Mouse (Mus musculus) frontal cortex, adult (tissue): ENCODE data around the gene Itgb6.

ENCODE experiments used
- ATAC-seq: cut with Nextera tagmentation; 2 replicates; pipeline ENCODE4 v1.9.2; 2017; ENCODE audit warnings: mild to moderate bottlenecking, moderate library complexity, mixed read lengths; ENCODE audit not compliant: low TSS enrichment

Gene Itgb6

DNA sequence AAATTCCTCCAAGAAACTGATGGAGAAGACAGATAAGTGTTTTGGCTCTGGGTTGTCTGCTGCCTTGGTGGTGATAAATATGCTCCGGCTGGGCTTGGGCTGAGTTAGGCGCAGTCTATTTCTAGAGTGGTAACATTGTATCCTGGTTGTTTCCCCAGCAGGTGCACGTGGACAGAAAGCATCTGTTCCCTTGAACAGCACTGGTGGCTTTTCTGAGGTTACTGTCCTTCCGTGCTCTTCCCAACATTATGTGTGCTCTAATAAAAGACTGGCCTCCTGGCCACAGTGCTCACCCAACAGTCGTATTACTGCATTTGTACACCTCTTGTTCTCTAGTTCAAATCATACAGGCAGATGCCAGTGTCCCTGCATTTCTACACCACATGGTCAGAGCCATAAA lies 9.6 kb downstream of the Itgb6 start:
- no peak for ATAC-seq

DNA sequence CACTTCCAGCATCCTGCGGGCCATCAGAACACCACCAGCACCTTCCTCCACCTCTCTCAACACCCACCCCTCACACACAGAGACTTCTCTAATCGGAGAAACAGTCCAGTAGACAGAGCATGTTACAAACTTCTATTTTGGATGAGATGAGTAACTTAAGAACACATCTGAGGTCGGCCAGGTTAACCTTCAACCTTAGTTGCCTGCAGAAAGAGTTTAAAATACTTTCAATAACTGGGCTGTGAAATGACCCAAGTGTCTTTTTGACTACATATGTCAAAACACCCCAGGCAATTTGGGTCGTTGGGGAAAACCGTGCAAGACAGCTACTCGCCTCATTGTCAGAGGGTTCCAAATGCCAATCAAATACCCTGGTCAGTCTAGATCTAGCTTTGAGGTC lies 10.0 kb downstream of the Itgb6 start:
- ATAC-seq = no peak

GRCm38 (mm10) chr2:60711098-60711880 lies 11.2 kb downstream of the Itgb6 start:
- ATAC-seq = no peak

DNA sequence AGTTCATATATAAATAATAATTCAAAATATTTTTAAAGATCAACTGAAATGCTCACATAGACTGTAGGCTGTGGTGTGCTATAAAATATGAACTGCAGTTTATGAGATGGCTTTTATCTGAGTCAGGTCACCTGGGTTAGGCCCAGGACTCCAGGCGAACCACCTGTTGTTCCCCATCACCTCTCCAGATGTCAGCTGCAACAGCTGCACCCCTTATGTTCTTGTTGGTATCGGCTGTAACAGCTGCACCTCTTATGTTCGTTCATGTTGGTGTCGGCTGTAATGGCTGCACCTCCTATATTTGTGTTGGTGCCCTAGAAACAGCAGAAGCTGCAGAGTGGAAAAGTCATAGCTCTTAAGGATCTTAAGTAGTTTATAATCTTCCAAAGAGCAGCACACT lies 12.1 kb downstream of the Itgb6 start:
- ATAC-seq = no peak

DNA sequence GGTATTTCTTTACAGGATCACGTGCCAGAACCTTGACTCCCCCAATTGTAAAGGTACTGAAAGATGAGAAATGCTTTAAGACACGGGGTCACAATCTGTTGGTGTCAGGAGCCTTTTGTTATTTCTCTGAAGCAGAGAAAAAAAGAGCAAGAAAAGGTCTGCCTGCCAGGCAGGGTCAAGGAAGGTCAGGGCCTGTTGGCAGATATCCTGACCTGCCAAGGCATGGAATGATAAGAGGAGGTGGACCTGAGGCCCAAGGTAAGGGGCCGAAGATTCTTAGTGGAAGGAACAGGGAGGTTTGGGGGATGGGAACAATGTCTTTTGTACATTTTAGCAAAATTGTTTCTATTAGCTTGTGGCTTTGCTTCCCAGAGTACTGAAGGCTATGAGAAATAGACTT lies 13.8 kb downstream of the Itgb6 start:
- ATAC-seq = no peak

GRCm38 (mm10) chr2:60706866-60707265 lies 15.6 kb downstream of the Itgb6 start:
- ATAC-seq = no peak

- ATAC-seq = no peak
Observed at GRCm38 (mm10) chr2:60705426-60705825, 17.0 kb downstream of the Itgb6 start.

DNA sequence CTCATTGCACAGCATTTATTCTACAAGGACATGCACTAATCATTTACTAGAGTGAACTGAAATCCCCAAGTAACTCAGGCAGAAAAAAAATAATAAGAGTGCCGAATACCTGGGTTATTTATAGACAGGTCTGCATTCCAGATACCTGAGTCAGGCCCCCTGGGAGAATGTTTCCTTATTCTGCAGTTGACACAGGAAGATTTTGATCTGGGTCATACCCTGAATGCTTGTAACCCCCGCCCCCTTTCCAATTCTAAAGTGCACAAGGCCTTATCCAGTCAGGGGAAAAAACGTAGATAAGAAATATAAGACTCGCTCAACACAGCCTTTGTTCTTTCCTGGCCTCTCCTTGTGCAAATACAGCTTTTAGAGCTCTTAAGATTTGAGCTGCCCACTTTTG lies 19.1 kb downstream of the Itgb6 start:
- no peak for ATAC-seq

DNA sequence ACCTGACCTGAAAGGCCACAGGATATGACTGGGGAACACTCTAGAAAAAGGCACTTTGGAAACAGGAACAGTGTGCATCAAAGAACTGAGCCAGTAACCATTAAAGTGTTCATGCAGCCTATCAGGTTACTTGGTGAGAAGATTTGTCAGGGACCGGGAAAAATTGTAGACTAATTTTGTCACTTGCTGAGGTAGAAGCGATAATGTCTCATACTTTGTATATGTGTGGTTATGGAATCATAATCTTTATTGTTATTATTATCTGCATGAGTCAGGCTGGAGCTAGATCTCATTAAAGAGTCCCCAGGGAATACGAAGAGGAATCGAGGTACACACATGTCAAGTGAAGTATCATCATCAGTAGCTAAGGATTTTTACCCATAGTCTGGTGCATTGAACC lies 21.5 kb downstream of the Itgb6 start:
- ATAC-seq = no peak

DNA sequence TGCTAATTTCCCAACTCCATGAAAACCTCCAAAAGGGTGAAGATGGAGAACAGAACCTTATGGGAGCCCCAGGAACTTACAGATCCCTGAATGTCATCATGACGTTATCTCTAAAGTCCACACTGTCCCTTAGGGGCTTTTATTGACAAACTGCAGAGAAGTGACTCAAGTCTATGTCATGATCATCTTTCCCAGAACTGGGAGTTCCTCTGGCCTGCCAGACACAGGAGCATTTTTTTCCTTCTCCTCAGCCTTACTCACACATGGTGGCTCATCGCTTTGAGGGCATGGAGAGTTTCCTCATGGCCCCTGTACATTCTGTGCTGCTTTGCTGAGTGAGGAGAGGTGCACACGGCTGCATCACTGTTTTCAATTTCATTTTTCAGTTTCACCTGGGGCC lies 22.4 kb downstream of the Itgb6 start:
- ATAC-seq = no peak

DNA sequence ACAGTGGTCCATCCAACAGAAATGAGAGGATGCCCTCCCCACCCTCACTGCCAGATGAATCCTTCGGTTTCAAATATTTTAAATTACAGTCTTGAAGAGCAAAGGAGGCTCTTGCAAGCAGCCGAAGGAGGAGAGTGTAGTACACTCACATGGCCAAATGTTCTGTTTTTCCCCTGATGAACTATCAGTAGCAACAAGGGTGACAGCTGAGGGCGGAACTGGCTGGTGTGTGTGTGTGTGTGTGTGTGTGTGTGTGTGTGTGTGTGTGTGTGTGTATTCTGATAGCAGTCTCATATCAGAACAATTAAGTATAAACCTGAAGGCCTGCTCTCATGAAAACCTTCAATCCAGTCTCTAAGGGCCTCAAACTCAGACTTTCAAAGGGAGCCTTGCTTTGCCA lies 22.9 kb downstream of the Itgb6 start:
- no peak for ATAC-seq

DNA sequence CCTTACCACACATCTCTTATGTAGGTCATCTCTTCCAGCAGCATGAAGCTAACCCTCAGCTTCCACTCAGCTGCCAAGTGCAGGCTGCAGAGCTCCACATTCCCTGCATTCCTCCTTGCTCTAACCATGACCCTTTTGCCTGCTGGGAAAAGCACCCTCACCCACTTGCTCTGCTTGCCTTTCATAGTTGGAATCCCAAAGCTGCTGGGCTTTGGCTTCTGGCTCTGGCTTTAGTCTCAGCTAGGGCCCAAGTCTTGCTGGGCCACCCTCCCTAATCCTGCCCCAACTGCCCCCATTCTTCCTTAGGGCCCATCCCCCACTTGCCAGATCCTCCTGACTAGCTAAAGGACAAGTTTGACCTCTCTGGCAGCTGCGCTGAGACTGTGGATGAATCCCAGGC lies 24.3 kb downstream of the Itgb6 start:
- ATAC-seq = no peak

- no peak for ATAC-seq
Observed at GRCm38 (mm10) chr2:60697530-60697929, 24.9 kb downstream of the Itgb6 start.

DNA sequence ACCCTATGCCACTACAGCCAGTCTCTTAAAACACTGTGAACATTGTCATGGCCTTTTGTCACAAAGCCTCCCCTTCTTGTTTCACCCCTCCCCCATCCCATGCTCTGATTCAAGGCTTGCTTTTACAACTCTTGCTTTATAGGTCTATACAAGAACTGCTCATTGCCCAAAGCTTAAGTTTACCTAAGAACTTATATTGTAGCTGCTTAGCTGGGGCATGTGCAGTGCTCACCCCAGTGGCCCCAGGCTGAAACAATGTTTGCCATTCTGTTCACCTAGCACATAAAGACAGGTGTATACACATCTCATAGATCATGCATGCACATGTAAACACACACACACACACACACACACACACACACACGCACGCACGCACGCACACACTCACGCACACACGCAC lies 25.9 kb downstream of the Itgb6 start:
- no peak for ATAC-seq

GRCm38 (mm10) chr2:60695706-60696105 lies 26.7 kb downstream of the Itgb6 start:
- ATAC-seq = no peak

- ATAC-seq = no peak
Observed at GRCm38 (mm10) chr2:60694563-60694962, 27.9 kb downstream of the Itgb6 start.

GRCm38 (mm10) chr2:60692239-60692638 lies 30.2 kb downstream of the Itgb6 start:
- no peak for ATAC-seq

DNA sequence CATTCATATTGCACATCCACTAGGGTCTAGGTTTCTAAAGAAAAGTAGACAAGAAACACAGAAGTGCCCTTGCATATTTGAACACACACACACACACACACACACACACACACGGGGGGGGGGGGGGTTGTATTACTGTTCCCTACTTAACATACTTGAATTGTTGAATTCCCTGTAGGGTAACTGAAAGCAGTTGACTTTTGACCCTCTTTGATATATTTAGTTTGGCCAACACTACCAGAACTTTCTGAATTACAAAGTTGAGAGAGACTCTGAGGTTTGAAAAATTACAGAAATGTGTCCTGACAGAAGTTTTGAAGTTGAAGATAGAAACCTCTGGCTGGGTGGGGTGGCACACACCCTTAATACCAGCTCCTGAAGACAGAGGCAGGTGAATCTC lies 32.2 kb downstream of the Itgb6 start:
- ATAC-seq = no peak

GRCm38 (mm10) chr2:60688944-60689615 lies 33.4 kb downstream of the Itgb6 start:
- 0 out of 2 replicates have a peak, but pooled peaks have one; percentile 72 for ATAC-seq

- ATAC-seq = no peak
Observed at GRCm38 (mm10) chr2:60688150-60688549, 34.3 kb downstream of the Itgb6 start.

- no peak for ATAC-seq
Observed at GRCm38 (mm10) chr2:60685973-60686372, 36.5 kb downstream of the Itgb6 start.

- ATAC-seq = no peak
Observed at GRCm38 (mm10) chr2:60684168-60684567, 38.3 kb downstream of the Itgb6 start.

GRCm38 (mm10) chr2:60682554-60682953 lies 39.9 kb downstream of the Itgb6 start:
- no peak for ATAC-seq

DNA sequence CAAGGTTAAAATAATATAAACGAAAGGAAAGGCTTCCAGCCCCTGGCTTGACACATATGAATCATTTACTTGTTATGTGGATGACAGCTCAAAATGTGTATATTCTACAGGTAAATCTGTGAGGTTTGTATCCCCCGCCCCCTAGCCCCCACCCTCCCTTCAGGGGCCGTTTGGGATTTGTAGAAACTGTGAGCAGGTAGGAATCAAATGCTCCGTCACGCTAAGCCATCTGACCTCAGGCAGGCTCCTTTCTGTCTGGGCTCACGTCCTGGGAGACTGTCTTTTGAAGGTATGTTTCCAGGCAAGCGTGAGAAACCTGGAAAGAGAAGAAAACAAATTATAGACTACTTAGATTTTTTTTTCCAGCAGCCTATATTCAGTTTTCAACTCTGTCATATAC lies 48.0 kb downstream of the Itgb6 start:
- no peak for ATAC-seq
